Mouse (Mus musculus) megakaryocyte-erythroid progenitor cell, adult 5-6 weeks (primary cell): ENCODE measurements around the gene Pnldc1. TPM values are rescaled to one million over a fixed set of nuclear protein-coding genes. Genes with fewer than 3 reads are reported as not detected.
A peak's percentile ranks its signal among the peaks of the same experiment; 100 is the strongest.

Source experiments
- ATAC-seq: replicated peaks from 2 replicates; pipeline ENCODE4 v1.8.0; 2016; ENCODE audit warnings: mild to moderate bottlenecking, inconsistent platforms; ENCODE audit not compliant: severe bottlenecking, poor library complexity, low FRiP score, low TSS enrichment
- total RNA-seq, 2 experiments: library from RNA; stranded (forward) in 1 of 2; stranded (reverse) in 1 of 2; fragments of 200-1000, 215-1000 nt in 1 of 2; fragments of >200 nt in 1 of 2; fragmentation: Nextera tagmentation in 1 of 2; gene quantifications; 2 replicates each; pipeline ENCODE4 v1.2.3; 2014 to 2017

Gene Pnldc1
- total RNA-seq, 2 experiments from 2014 or later = not detected

DNA sequence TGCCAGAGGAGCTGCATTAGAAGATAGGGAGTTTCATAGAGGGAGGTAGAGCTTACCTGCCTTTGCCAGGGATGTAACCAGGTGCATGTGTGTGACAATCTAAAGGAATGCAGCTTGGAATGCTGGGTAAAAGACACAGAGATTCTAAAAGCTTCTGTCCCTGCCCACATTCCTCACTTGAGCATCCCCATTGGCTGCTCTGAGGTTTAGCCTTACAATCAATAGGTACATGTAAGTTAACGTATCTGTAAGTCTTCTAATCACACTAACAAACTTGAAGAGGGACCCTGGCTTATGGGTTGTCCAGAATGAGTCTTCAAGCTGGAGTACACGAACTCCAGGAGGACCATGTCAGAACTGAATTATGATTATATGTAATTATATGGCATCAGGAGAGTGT, 42.0 kb downstream of the Pnldc1 start, which contains the start of gene Mas1:
Gene Mas1 (minus strand): TSS at position 101 of the 400 bp plus-strand sequence.
- no peak for ATAC-seq

DNA sequence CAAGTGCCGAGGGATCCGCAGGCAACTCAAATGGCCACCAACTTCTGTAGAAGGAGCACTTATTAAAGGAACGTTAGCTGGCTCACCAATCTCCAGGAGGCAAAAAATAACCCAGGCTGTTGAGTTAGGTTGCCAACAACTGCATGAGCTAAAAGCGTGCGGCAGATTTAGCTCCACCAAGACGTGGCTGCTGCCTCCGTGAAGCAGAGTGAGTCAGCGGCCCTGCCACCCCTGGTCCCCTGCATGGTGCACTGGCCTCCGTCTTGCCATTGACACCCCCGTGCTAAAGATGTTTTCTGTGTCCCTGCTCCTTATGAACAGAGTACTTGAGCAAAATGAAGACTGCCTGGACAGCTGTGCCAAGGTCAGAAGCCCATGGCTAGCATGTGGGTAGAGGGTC, 43.2 kb downstream of the Pnldc1 start:
- no peak for ATAC-seq

DNA sequence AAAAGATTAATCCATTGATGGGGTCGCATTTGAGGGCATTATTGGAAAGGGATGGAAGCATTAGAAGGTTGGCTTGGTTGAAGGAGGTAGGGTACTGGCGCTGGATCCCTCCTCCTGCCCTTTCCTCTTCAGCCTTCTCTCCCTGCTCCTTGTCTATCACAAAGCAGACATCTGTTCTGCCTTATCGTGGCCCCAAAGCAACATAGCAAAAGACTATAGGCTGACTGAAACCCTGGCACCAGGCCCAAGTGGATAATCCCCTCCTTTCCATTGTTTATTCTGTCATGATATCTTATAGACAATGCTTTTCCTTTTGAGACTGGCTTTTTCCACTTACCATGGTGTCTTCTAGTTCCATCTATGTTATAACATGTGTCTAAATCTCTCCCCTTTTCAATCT, 44.6 kb downstream of the Pnldc1 start:
- peak; percentile 61 for ATAC-seq

DNA sequence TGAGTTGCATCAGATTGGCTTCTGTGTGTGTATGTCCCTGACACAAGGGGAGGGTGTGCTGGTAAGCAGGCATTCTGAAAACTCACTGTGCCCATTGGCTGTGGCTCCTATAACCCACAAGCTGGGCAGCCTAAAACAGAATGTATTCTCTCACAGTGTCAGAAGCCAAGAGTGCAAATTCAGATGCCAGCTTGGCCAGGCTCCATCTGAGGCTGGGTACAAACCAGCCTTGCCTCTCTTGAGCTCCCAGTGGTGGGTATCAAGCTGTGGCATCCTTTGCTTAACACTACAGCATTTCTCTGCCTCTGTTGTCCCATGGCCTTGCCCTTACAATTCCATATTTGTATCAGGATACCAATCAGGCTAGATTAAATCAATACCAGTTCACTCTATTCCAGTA, 45.9 kb downstream of the Pnldc1 start:
- no peak for ATAC-seq

DNA sequence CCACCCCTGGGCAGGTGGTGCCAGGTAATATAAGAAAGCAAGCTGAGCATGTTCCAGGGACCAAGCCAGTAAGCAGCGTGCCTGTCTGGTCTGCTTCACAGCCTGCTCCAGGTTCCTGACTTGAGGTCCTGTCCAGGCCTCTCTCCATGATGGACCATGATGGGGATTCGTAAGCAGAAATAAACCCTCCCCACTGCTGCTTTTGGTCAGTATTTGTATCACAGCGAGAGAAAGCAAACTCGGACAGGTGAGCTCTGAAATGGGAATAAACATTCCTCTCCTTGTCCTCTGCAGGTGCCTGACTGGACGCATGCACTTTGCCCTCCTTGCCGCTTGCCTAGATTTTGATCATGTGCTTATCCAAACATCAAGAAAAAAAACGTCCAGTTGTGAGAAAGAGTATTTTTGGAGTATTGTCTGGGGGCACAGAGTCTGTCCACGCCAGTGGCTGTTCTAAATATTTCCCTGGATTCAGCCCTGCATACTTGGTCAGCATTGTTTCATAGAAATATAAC, 51.0 kb downstream of the Pnldc1 start:
- ATAC-seq = no peak

DNA sequence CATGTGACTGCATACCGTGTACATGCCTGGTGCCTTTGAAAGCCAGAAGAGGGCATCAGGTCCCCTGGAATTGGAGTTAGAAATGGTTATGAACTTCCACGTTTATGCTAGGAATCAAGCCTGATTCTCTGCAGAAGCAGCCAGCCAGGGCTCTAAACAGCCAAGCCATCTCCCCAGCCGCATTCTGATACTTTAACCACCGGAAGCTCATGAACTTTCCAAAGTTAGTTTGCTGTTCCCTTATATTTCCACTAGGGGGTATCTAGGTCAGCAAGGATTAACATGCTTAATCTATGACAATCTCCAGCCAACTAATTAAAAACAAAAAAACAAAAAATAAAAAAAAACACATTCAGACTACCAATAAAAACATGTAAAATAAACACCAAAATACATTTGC, 52.0 kb downstream of the Pnldc1 start:
- peak; percentile 56; the same call in 1 of the 2 replicates for ATAC-seq

DNA sequence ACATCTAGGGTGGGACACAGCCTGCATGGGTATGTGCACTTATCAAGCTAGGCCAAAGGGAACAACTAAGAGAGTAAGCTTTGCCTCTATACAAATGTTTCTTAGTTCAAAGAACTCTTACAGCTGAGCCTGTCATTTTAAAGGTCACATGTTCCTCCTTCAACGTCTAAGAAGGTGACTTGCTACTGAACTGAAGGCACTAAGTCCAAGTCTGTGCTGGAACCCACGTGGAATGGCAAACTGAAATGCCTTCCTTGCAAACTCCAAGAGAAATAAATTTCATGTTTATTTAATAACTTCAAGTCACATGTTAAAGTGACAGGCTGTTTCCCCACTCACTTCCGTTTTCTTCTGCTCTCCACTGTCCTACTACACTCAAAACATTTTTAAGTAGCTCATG, 52.6 kb downstream of the Pnldc1 start:
- ATAC-seq = no peak

DNA sequence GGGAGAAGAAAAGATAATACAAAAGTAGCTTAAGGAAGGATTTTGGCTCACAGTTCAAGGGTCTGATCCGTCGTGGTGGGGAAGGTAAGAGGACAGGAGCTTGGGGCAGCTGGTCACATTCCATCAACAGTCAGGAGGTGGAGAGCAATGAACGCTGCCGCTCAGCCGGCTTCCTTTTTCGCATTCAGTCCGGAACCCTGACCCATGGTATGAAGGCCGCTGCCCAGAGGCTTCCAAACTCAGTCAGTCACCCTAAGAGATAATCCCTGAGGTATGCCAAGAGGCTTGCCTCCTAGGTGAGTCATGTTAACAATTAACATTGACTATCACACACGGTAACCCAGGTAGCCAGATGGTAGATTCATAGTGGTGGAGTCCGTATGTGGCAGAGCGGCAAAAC, 55.6 kb downstream of the Pnldc1 start:
- ATAC-seq = no peak

DNA sequence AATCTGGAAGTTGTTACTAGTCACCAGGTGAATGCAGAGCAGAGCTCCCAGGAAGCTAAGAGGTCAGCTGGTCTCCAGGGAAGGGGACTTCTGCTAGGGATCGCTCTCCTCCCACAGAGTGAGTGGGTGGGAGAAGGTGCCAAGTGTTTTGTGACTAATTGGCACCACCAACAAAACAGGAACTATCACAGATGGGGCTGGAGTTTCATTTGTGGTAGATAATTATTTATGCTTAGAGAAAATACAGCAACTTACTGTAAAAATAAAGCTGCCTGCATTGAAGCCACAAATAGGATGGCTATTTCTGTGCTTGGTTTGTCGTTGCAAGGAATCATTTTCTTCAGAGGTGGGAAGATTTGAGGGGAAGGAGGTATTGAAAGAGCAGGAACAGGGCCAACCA, 56.2 kb downstream of the Pnldc1 start:
- ATAC-seq = no peak

DNA sequence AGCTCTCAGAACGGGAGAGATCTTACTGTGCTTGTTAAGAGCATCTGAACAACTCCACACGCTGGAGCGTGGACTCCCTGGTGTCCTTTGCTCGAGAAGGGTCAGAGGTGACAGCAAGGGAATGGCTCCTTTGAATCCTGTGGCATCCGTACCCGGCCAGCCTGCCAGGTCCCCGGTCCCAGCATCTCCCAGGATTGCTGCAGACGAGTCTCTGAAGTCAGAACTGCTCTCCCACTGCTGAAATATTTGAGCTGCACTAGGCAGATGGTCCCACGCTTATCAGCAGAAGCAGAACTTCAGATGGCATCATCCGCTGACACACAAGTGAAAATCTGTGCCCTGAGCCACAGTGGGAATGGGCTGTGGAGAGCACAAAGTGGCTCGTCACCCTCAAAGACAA, 58.3 kb downstream of the Pnldc1 start:
- 0 out of 2 replicates have a peak, but pooled peaks have one; percentile 16 for ATAC-seq

DNA sequence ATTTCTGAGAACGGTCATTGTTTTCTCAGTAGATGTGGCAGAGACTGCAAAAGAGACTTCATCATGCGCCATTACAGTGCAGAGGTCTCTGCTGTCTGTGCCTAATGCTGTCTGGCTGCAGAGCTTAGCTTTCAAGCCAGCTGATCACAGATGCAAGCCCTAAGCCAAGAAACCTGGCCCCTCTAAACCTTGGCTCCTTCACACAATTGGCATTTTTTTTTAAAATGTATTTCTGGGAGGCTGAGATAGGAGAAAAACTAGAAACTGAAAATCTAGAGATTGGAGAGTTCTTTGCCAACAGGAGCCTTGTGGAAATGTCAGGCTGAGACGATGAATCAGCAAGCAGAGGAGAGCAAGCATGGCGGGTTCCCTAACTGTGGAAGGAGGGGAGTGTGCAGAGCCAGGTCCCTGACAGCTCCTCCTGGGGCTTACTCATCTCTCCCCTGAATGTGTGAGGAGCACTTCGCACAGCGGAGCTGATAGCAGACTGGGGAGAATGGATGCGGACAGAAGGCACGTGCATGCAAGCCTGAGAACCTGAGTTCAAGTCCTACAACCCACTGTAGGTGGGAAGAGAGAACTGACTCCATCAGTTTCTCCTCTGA, 60.1 kb downstream of the Pnldc1 start:
- no peak for ATAC-seq

DNA sequence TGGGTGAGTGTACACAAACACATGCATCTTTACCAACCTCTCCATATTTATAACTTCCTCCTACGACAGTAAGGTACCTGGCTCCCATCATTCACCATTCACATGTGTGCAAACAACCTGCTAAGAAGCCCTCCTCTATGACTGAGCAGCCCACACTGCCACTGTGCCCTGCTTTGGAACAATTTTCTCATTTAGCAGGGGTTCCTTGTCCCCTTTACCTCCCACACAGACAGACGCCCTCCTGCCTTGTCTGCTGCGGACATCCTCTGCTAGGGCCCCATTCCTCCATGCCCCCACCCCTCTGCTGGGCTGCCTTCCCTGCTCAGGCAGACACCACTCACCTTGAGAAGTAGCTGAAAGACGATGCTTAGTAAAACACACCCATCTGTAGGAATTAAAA, 62.3 kb downstream of the Pnldc1 start:
- no peak for ATAC-seq

DNA sequence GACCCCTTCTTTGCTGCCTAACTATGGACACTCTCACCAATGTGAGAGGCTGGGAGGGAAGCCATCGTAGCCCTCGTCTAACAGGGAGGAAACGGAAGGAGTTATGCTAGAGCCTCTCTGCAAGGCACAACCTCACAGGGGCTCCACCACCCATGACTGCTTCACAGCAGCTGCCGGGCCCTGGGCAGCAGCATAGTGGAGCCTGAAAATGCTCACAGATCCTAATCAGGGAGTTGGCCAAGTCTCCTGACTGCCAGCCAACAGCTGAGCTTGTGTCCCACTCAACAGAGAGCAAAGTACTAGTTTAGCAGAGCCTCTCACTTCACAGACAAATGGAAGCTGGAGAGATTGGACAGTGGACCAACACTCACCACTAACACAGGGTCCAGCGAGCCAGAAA, 63.6 kb downstream of the Pnldc1 start:
- ATAC-seq = no peak

DNA sequence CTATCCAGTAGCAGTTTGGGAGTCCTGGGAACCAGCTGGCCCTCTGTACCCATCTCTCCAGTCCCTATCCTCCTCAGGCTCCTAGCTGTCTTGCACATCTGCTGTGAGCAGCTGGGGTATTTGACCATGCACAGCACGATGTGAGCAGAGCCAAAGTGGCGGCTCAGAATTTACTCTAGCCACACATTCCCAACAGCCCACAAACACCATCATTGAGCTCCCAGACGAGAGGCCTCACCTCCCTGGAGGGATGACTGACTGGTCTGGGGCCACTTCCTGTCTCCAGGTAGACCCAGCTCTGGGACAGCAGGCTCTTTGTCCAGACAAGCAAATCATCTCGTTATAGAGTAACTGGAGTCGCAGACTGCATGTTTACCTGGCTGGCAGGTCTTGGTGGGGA, 64.2 kb downstream of the Pnldc1 start:
- ATAC-seq = no peak

DNA sequence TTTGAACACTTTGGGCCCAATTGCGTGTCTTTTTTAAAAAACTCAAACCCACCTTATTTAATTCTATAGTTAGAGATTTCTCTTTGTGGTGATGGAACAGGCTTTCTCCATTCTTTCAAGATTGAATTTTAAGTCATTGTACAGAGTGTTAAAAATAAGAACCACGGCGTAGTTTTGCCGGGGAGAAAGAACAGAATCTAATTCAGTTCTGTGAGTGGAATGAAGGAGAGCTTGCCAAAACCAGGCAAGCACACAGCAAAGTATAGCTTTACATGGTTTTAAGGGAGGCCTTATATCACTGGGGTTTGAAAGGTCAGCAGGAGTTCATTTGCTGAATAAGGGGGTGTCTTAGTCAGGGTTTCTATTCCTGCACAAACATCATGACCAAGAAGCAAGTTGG, 65.5 kb downstream of the Pnldc1 start:
- ATAC-seq = no peak

DNA sequence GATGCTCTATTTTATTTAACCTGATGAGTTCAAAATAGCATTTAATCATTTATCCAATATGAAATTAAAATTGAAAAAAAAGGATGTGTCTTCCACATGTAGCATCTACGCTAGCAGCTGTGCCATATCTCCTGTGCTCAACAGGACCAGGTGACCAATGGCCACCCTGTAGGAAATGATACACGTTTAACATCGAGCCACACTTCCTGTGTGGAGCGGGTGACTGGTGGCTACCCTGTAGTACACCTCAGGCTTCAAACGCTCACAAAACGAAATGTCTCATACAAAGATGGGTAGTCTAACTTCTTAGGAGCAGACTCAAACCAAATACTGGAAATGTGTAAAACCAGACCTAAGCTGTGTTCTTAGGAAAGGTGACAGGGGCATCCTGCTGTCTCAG, 66.2 kb downstream of the Pnldc1 start:
- ATAC-seq = no peak

DNA sequence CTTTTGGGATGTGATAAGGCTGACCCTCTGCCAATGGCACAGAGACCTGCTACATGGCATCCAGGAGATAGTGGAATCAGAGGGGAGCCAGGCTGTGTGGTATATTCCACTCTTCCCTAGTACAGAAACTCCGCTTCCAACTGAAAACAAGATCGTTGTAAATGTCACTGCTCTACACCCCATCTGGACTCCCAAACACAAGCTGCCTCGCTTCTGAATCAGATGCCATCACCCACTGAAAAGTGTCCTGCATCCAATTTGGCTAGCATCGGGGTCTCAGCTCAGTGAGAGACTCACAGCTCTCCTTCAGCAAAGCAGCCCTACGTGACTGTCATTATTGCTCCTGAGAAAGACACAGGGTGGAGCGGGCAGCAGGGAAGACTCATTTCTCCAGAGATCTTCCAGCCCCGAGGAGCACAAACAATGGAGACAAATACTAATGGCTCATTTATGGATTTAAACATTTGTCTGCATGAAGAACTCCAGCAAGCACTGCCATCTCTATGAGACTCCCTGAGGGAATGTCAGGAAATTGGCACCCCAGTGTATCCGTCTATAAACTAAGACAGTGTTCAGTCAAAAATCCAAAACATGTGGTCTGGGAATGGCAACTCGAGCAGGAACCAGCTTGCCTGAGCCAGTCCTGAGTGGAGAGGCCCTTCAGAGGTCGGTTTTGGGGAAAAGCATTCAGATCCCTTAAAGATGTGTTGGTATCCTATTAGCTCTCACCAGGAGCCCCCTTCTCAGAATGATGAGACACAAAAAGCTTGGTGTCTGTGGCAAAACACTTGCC, 70.4 kb downstream of the Pnldc1 start:
- no peak for ATAC-seq
